Mouse (Mus musculus) layer of hippocampus, adult 9-11 months (tissue): ENCODE measurements around the gene Ehd1.
A peak's percentile ranks its signal among the peaks of the same experiment; 100 is the strongest.

Experiments
- DNase-seq: peaks from one replicate; pipeline ENCODE4 v3.0.0; 2022

Ehd1 gene

GRCm38 (mm10) chr19:6261379-6261778, 15.1 kb upstream of the Ehd1 start:
- no peak for DNase-seq

- peak; percentile 61 for DNase-seq
These were observed 14.3 kb upstream of the Ehd1 start for GRCm38 (mm10) chr19:6262222-6262621.

DNA sequence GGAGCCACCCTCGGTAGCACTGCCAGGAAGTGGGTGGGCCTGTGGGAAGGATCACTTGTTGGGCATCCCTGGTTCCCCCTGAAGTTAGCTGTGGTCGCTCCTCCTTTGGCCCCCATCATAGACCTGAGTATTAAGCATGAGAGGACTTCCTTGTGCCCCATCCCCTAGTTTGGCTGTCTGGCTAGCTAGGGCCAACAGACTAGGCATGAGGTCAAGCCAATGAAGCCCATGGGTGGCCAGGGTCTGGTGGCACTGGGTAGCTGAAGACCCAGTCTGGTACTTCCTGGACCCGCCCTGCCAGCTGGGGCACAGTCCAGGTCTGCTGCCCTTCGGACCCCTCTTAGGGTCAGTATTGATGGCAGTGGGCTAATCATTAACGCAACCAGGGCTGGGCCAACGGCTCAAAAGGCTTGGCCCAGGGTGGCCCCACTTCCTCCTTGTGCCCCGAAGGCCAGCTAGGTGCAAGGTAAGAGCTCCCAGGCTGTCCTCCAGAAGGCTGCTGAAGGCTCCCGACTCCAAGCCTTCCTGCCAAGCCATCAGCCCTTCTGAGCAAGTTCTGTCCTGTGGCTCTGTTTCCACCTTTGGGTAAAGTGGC, 13.6 kb upstream of the Ehd1 start:
- DNase-seq: no peak

DNA sequence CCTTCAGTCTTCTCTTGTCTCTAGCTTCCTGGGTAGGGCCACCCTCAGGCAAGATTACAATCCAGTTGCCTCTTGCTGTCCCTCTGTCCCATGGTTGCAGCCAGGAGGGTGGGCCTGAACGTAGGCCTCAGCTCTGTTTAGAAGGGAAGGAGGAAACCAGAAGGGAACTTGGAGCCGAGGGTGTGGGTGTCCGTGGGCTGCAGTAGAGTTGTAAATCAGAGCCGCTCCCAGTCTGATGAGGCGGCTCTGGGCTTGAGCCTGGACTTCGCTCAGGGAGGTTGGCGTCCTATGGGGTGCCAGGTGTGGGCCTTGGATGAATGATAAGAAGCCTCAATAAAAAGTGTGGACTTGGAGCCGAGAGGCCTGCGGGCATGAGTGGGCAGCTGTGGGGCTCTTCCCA, 12.3 kb upstream of the Ehd1 start:
- no peak for DNase-seq

DNA sequence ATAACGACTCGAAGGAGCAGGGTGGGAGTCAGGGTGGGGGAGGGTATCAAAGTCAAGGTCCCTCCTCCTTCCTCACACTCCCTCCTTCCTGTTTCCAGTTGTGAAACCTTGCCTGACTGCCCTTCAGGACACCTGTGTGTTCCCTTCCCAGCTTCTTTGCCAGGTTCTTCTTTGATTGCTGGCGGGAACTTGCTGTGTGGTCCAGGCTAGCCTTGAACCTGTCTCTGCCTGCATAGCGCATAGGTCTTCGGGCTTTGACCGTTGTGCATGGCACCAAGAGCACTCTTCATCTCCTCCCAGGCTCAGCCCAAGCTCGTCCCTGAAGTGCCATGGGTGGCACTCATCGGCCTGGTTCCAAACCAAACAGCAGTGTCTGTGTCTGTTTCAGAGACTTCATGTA, 11.6 kb upstream of the Ehd1 start:
- DNase-seq: no peak

GRCm38 (mm10) chr19:6265727-6266182, 10.8 kb upstream of the Ehd1 start:
- DNase-seq: no peak

- no peak for DNase-seq
These were observed 9.0 kb upstream of the Ehd1 start for GRCm38 (mm10) chr19:6267306-6268169.

DNA sequence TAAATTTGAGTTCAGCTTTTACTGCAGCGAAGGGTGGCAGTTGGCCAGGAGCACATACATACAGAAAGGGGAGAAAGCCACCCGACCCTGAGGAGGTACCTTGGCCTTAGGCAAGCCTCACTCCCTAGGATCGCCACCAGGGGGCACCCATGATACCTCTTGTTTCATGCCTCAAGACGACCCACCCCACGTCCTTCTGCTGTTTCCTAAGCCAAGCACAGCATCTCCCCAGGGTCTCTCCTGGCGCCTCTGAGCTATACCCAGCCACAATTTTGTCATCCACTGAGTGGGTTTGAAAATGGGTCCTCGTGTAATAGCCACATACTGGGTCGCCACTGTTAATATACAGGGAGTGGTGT, 8.4 kb upstream of the Ehd1 start:
- DNase-seq: peak; percentile 83

DNA sequence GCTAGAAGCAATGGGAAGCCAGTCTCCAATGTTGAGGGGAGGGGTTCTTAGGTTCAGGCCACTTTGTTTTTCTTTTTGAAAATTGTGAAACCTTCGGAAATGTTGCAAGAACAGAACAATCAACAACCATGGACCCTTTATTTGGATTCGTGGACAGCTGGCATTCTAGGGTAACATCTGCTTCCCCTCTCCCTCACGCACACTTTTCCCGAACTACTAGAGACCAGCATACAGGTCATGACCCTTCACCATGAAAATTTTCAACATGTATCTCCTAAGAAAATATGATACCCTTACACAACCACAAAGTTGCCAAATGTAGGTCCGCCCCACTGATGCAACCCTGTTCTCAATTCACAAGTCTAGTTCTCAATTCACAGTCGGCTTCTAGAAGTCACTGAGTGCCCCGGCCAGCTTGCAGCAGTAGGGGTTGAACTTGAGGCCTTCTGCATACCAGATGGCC, 7.8 kb upstream of the Ehd1 start:
- DNase-seq: no peak

DNA sequence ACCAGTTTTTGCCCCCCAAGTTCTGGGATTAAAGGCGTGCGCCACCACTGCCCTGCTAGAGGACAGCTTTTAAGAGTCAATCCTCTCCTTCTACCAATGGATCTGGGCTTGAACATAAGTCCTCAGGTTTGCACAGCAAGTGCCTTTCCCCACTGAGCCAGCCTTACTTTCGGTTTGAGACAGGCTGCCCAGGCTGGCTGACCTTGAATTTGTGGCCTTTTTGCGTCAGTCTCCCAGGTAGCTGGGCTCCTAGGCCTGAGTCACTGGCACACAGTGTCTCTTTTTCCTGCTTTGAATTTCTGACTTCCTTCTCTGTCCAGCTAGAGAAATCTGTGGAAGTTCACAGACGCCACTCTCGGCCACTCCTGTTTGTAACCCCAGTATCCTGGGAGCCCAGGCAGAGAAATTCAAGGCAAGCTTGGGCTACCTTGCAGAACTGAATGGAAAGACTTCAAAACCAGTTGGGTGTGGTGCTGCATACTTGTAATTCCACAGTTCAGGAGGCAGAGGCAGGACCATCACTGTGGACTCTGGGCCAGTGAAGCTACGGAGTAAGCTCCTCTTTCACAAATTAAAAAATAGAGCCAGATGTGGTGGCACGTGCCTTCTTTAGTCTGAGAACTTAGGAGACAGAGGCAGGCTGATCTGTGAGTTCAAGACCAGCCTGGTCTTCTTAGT, 6.6 kb upstream of the Ehd1 start:
- no peak for DNase-seq

GRCm38 (mm10) chr19:6270661-6271060, 5.9 kb upstream of the Ehd1 start:
- no peak for DNase-seq

DNA sequence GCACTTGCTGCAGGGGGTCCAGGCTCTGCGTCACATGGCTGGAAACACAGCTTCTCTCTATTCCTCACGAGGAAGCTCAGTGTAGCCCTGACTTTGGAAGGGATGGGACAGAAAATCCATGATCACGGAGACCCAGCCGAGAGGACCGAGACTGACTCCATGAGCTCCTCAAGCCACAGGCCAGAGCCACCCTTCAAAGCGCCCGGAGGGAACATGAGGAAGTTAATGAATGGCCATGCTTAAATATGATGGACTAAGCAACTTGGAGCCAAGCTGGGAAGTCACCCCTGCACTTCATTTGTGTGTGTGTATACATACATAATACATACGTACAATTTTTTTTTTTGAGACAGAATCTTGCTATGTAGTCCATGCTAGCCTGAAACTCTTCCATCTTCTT, 5.3 kb upstream of the Ehd1 start:
- no peak for DNase-seq

- no peak for DNase-seq
These were observed 4.5 kb upstream of the Ehd1 start for GRCm38 (mm10) chr19:6272053-6272452.

GRCm38 (mm10) chr19:6272738-6273137, 3.8 kb upstream of the Ehd1 start:
- peak; percentile 70 for DNase-seq

DNA sequence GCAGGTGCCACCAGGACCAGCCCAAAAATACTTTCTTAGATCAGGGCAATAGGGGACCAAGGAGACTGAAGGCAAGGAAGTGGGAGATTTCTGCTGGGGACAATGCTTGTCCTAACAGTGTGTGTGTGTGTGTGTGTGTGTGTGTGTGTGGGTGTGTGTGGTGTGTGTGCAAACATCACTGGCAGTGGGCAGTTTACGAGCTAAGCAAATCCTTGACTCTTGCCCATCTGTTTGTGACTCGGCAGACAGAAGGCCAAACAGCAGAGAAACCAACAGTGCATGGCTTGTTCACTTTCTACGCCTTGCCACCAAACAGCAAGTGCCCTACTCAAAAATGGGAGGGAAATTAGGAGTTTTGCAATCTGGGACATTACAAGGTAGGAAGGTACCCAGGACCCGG, 2.9 kb upstream of the Ehd1 start:
- DNase-seq: no peak

GRCm38 (mm10) chr19:6273998-6274608, 2.4 kb upstream of the Ehd1 start:
- no peak for DNase-seq

DNA sequence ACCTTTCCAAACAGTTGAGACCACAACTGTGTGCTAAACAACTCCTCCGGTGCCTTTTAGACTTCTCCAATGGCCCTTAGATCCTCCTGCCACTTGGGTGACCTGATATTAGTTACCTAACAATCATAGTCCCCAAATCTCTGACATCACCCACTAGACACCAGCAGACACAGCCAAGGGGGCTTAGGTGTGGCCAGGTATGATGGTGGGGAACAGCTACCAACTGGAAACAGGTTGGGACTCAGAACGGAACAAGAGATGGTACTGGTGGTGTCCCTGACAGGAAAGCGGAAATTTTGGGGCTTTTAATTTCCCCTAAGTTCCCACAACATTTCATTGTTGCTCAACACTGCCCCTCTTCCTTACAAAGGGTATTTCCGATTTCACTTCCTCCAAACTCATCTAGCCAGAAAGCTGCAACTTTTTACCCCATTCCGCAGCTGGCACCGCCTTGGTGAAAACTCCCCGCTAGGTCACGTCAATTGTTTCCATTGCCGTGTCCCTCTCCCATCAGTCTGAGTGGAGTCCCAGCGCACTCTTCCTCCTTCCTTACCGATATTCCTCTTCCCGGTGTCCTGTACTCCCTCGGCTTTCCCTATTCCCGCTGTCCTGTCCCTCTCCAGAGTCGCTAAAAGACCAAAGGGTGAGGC, 660 bp upstream of the Ehd1 start:
- no peak for DNase-seq

GRCm38 (mm10) chr19:6277661-6278438, 1.3 kb downstream of the Ehd1 start:
- no peak for DNase-seq

DNA sequence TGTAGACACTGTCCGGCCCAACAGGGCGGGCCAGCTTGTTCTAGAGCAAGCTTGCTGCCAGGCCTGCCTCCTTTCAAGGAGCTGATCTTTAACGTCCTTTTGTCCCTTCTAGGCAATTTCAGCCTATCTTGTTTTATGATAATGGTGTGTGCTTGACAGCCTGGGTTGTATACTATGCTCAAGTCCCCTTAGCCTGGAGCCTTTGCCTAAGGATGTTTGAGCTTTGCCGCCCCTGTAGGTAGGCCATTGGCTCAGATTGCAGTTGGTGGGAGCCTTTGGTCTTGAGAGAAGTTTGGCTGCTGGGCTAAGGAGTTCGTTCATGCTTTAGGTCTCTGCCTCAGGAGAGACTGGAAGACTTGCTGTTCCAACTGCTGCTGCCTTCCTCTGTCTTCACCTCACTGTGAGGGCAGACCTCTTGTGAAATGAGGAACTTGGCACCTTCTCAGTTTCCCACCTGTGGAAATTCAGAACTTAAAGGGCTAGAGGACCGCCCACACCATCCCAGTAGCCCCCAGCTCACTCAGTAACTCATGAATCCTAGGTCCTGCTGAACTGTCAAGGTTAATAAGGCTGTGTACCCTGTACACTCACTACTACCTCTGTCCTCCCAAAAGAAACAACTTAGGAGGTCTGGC, 2.0 kb downstream of the Ehd1 start:
- no peak for DNase-seq

DNA sequence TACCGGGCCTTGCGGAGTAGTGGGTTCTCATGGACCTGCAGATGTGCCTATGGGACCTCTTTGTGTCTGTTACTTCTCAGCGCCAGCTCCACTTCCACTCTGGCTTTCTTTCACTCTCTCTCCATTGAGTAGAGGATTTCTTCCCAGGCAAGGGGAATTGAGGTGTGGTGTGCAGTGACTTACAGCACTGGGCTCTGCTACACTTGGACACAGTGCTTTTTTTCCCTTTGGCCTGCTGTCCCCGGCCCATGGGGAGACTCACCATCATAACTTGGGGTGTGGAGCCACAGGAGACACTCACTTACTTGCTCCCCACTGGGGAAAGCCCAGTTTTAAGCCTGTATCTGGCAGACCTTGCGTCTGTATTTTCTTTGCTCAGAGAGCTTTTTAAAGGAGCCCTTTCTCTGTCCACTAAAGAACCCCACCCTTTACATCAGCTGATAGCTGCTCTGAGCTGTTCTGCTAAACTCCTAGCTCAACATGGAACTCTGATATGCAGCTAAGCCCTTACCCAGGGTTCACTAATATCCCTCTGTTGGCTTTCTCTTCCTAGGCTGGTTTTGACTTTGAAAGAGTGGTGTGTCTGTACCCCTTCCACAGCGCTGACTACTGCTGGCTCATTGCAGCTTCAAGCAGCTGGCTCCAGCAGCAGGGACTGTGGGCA, 3.1 kb downstream of the Ehd1 start:
- DNase-seq: no peak

GRCm38 (mm10) chr19:6280554-6280953, 4.0 kb downstream of the Ehd1 start:
- DNase-seq: no peak
